Mouse (Mus musculus): ENCODE data around the gene AC153137.1. TPM values are rescaled to one million over a fixed set of nuclear protein-coding genes. Genes with fewer than 3 reads are reported as not detected.

The AC153137.1 gene
- total and polyA plus RNA-seq, 3 experiments, result not detected

- Histone ChIP-seq H3K9ac (ENCODE audit: control insufficient read depth, low read depth, low read length, poor library complexity, severe bottlenecking) (no peak overlapping the region), H3K4me1 (ENCODE audit: control insufficient read depth in 1 of 2, insufficient read depth in 2 of 2, low read length in 2 of 2) (peaks cover 0 to 3% of the 10 kb centered on the region in 2 experiments; a peak in 1 of 4 replicates), H3K79me2 (ENCODE audit: control insufficient read depth, insufficient read depth, low read length, poor library complexity) (peaks cover 20% of the 10 kb centered on the region), H3K27me3 (ENCODE audit: control insufficient read depth in 1 of 2, insufficient read depth in 2 of 2, low read length in 2 of 2) (no peaks in the 10 kb centered on the region), H3K9me3 (replicated peaks; ENCODE audit: insufficient read depth, low read length) (no peaks in the 10 kb centered on the region), H3K36me3 (ENCODE audit: control insufficient read depth in 1 of 2, insufficient read depth in 2 of 2, low read length in 2 of 2) (peaks cover 2 to 14% of the 10 kb centered on the region in 2 experiments; a peak in 3 of 4 replicates), H3K4me3 (ENCODE audit: control insufficient read depth in 1 of 2, insufficient read depth in 1 of 2, low read depth in 2 of 2, low read length in 2 of 2) (no peak overlapping the region), H3K27ac (ENCODE audit: control insufficient read depth, low read depth, low read length) (no peak overlapping the region)
- DNase-seq (ENCODE audit: low read depth, low spot score), result no peak
- TF ChIP-seq NRF1 (IDR thresholded peaks at IDR 0.05; ENCODE audit: insufficient read depth, low read depth, low read length, poor library complexity, severe bottlenecking) (no peak), SMC3 (IDR thresholded peaks at IDR 0.05; ENCODE audit: low read depth, low read length) (no peak), ZC3H11A (IDR thresholded peaks at IDR 0.05; ENCODE audit: low read depth, low read length) (no peak), MXI1 (IDR thresholded peaks at IDR 0.05; ENCODE audit: low read depth, low read length) (no peak), E2F4 (IDR thresholded peaks at IDR 0.05; ENCODE audit: borderline replicate concordance, low read depth, low read length) (no peak), MAFK (IDR thresholded peaks at IDR 0.05; ENCODE audit: borderline replicate concordance, low read depth, low read length) (no peak)
Observed at GRCm38 (mm10) chr1:30951795-30952194, 26.0 kb downstream of the AC153137.1 start.

DNA sequence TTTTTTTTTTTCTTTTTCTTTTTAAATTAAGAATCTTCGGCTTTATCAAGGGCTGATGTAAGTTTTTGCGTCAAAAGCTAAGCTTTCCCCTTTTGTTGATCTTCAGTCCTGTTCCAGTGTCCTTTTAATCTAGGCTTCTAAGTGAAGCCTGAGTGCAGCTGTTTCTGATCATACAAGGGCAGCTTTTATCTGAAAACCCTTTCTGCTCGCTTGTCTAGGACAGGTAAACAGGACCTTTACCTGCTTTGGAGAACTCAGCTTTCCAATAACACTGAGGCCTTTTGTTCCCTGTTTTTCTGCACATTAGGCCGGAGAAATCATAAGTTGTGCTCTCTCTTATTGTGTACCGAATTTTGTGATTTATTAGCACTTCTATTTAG lies 27.3 kb downstream of the AC153137.1 start:
- no peak for DNase-seq (ENCODE audit: low read depth, low spot score)
- Histone ChIP-seq H3K36me3 (ENCODE audit: control insufficient read depth in 1 of 2, insufficient read depth in 2 of 2, low read length in 2 of 2) (peaks cover 5 to 15% of the 10 kb centered on the region in 2 experiments), H3K27ac (ENCODE audit: control insufficient read depth, low read depth, low read length) (peak overlapping the region; percentile 98), H3K27me3 (ENCODE audit: control insufficient read depth in 1 of 2, insufficient read depth in 2 of 2, low read length in 2 of 2) (no peaks in the 10 kb centered on the region), H3K4me3 (ENCODE audit: control insufficient read depth in 1 of 2, insufficient read depth in 1 of 2, low read depth in 2 of 2, low read length in 2 of 2) (peak overlapping the region; percentile 44 to 82), H3K9ac (ENCODE audit: control insufficient read depth, low read depth, low read length, poor library complexity, severe bottlenecking) (peak overlapping the region; percentile 84), H3K4me1 (ENCODE audit: control insufficient read depth in 1 of 2, insufficient read depth in 2 of 2, low read length in 2 of 2) (peaks cover 0 to 3% of the 10 kb centered on the region in 2 experiments; a peak in 1 of 4 replicates), H3K79me2 (ENCODE audit: control insufficient read depth, insufficient read depth, low read length, poor library complexity) (peaks cover 23% of the 10 kb centered on the region), H3K9me3 (replicated peaks; ENCODE audit: insufficient read depth, low read length) (no peaks in the 10 kb centered on the region)
- no peak for TF ChIP-seq ZC3H11A (IDR thresholded peaks at IDR 0.05; ENCODE audit: low read depth, low read length)
- TF ChIP-seq USF2 (IDR thresholded peaks at IDR 0.05; ENCODE audit: borderline replicate concordance in 1 of 2, insufficient read depth in 1 of 2, low read depth in 1 of 2, low read length in 2 of 2), result no peak
- no peak for TF ChIP-seq JUND (IDR thresholded peaks at IDR 0.05; ENCODE audit: low read depth, low read length)
- no peak for TF ChIP-seq MAFK (IDR thresholded peaks at IDR 0.05; ENCODE audit: borderline replicate concordance, low read depth, low read length)
- no peak for TF ChIP-seq ZNF384 (IDR thresholded peaks at IDR 0.05; ENCODE audit: low read depth, low read length)
- no peak; the same call in 1 of the 2 replicates for TF ChIP-seq GATA1 (IDR thresholded peaks at IDR 0.05; ENCODE audit: low read depth, low read length)

DNA sequence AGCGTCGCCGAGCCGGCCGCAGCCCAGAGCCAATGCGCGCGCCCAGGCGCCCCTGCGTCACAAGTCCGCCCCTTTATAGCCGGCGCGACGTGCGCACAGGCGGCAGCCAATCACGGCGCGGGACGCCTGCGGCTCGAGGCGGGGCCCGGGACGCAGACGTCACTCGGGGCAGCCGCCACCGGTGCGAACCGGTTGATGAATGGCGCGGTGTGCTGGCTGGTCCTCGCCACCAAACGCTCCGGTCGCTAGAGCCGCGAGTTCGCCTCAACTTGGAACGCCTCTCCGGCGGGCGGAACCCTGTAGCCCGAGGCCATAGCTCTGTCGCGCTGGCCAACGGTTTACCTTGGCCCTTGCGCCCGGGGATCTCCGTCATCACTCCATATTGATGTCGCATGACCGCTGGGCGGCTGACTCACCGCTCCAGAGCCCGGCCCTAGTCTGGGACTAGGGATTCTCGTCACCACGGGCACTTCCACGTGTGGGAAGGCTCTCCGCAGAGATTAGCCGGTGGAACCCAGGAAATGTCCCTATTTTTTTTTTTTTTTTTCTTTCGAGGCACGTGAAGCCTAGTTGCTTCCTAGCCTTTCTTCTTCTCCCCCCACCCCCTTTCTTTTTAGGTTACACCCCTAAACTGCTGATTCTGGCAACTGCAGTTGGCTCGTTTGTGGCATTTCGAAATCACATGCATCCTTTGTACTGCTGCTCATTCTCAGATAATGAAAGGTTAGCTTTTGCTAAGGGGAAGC lies 27.9 kb downstream of the AC153137.1 start:
- peak overlapping the region; percentile 84 for H3K9ac ChIP-seq (ENCODE audit: control insufficient read depth, low read depth, low read length, poor library complexity, severe bottlenecking)
- H3K27me3 ChIP-seq (ENCODE audit: control insufficient read depth in 1 of 2, insufficient read depth in 2 of 2, low read length in 2 of 2), result no peaks in the 10 kb centered on the region
- H3K36me3 ChIP-seq (ENCODE audit: control insufficient read depth in 1 of 2, insufficient read depth in 2 of 2, low read length in 2 of 2), result peaks cover 8 to 15% of the 10 kb centered on the region in 2 experiments
- H3K4me3 ChIP-seq (ENCODE audit: control insufficient read depth in 1 of 2, insufficient read depth in 1 of 2, low read depth in 2 of 2, low read length in 2 of 2), result peak overlapping the region; percentile 62 to 82
- DNase-seq (ENCODE audit: low read depth, low spot score), result peak; percentile 96
- no peaks in the 10 kb centered on the region for H3K9me3 ChIP-seq (replicated peaks; ENCODE audit: insufficient read depth, low read length)
- peaks cover 0 to 3% of the 10 kb centered on the region in 2 experiments; a peak in 1 of 4 replicates for H3K4me1 ChIP-seq (ENCODE audit: control insufficient read depth in 1 of 2, insufficient read depth in 2 of 2, low read length in 2 of 2)
- H3K27ac ChIP-seq (ENCODE audit: control insufficient read depth, low read depth, low read length), result peak overlapping the region; percentile 98
- peaks cover 23% of the 10 kb centered on the region for H3K79me2 ChIP-seq (ENCODE audit: control insufficient read depth, insufficient read depth, low read length, poor library complexity)
- TF ChIP-seq POLR2AphosphoS2 (IDR thresholded peaks at IDR 0.05; ENCODE audit: low read length), result peak; percentile 57; the same call in 1 of the 2 replicates
- peak; percentile 90 for TF ChIP-seq ZNF384 (IDR thresholded peaks at IDR 0.05; ENCODE audit: low read depth, low read length)
- TF ChIP-seq CTCF (IDR thresholded peaks at IDR 0.05 in 2 of 3, conservative IDR thresholded peaks at IDR 0.05 in 1 of 3; ENCODE audit: control insufficient read depth in 1 of 3, insufficient read depth in 1 of 3, low read depth in 2 of 3, low read length in 3 of 3, poor library complexity in 1 of 3, severe bottlenecking in 1 of 3), result no peak
- peak; percentile 66 for TF ChIP-seq TCF12 (IDR thresholded peaks at IDR 0.05; ENCODE audit: low read depth, low read length)
- TF ChIP-seq MYB (IDR thresholded peaks at IDR 0.05; ENCODE audit: low read depth, low read length), result 0 out of 2 replicates have a peak, but pooled peaks have one; percentile 30
- peak; percentile 66 to 75; a peak in 2 of 4 replicates for TF ChIP-seq POLR2A (IDR thresholded peaks at IDR 0.05; ENCODE audit: control insufficient read depth in 1 of 2, insufficient read depth in 1 of 2, low read depth in 1 of 2, low read length in 2 of 2, poor library complexity in 1 of 2)
- no peak for TF ChIP-seq MEF2A (IDR thresholded peaks at IDR 0.05; ENCODE audit: extremely low read depth, insufficient replicate concordance, low read depth, low read length, poor library complexity, severe bottlenecking)
- 0 out of 2 replicates have a peak, but pooled peaks have one; percentile 8 for TF ChIP-seq MAZ (IDR thresholded peaks at IDR 0.05; ENCODE audit: low read depth, low read length)
- peak; percentile 80 for TF ChIP-seq RCOR1 (IDR thresholded peaks at IDR 0.05; ENCODE audit: low read depth, low read length)
- peak; percentile 88 for TF ChIP-seq MAX (IDR thresholded peaks at IDR 0.05; ENCODE audit: low read length)
- TF ChIP-seq KAT2A (conservative IDR thresholded peaks at IDR 0.05; ENCODE audit: low read depth, low read length), result no peak
- TF ChIP-seq ZC3H11A (IDR thresholded peaks at IDR 0.05; ENCODE audit: low read depth, low read length), result no peak
- peak; percentile 84 for TF ChIP-seq ETS1 (IDR thresholded peaks at IDR 0.05; ENCODE audit: low read depth, low read length)
- peak; percentile 60 for TF ChIP-seq USF1 (IDR thresholded peaks at IDR 0.05; ENCODE audit: low read depth, low read length)
- TF ChIP-seq MYC (IDR thresholded peaks at IDR 0.05; ENCODE audit: low read depth, low read length), result peak; percentile 90; the same call in 1 of the 2 replicates
- no peak for TF ChIP-seq E2F4 (IDR thresholded peaks at IDR 0.05; ENCODE audit: borderline replicate concordance, low read depth, low read length)

Measured in MEL (cell line).